Mouse (Mus musculus) kidney, adult 11 months (tissue): ENCODE measurements around the gene Ksr1.
"Not testable (repeated sequence)": the region's sequence is repeated elsewhere in the genome, so short reads cannot be mapped to it uniquely, and the experiment has no call there.

ENCODE experiments used
- DNase-seq: peaks from one replicate; pipeline ENCODE4 v3.0.0; 2022

The Ksr1 gene

DNA sequence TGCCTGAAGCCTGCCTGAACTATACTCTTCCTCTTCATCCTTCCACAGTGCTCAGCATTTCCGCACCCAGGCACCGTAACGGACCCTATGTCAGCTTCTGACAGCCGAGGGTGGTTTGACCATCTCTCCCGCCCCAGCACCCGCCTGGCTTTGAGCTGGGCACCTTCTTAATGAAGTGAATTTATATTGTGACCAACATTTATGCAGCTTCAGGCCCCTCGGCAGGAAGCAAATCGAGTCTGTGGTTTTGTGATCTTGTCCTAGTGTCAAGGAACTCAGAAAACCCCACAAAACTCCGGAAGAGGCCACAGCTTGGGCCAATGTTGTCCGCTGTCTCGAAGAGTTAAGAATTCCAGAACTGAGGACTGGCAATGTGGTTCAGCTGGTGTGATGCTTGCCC, 112.6 kb downstream of the Ksr1 start:
- DNase-seq = no peak

DNA sequence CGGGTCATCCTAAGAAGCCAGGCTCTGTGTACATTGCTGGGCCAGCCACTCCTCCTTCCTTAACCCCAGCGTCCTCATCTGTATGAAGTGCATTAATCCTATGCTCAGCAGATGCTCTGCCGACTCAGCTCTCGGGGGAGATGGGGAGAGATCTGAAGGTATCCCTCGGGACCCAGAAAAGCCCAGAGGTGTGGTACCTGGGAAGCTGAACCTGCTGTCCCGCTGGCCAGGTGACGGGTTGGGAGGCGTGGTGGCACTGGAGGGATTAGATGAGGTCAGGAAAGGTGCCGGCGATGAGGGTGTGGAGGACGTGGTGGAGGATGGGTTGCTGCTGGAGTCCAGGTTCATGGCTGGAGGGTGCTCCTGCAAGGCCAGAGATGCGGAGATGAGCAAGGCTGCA, 113.2 kb downstream of the Ksr1 start:
- no peak for DNase-seq

DNA sequence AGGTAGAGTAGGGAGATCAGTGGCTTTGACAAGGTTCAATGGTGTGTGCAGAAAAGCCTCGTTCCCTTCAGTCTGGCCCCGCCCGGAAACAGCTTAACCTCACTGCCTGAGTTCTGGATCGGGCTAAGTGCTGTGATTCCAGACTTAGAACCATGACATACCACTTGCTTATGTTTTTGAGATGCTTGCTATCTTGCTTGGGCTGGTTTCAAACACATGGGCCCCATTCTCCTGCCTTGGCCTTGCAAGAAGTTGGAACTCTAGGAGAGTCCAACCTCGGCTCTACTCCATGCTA, 114.8 kb downstream of the Ksr1 start:
- DNase-seq = no peak

DNA sequence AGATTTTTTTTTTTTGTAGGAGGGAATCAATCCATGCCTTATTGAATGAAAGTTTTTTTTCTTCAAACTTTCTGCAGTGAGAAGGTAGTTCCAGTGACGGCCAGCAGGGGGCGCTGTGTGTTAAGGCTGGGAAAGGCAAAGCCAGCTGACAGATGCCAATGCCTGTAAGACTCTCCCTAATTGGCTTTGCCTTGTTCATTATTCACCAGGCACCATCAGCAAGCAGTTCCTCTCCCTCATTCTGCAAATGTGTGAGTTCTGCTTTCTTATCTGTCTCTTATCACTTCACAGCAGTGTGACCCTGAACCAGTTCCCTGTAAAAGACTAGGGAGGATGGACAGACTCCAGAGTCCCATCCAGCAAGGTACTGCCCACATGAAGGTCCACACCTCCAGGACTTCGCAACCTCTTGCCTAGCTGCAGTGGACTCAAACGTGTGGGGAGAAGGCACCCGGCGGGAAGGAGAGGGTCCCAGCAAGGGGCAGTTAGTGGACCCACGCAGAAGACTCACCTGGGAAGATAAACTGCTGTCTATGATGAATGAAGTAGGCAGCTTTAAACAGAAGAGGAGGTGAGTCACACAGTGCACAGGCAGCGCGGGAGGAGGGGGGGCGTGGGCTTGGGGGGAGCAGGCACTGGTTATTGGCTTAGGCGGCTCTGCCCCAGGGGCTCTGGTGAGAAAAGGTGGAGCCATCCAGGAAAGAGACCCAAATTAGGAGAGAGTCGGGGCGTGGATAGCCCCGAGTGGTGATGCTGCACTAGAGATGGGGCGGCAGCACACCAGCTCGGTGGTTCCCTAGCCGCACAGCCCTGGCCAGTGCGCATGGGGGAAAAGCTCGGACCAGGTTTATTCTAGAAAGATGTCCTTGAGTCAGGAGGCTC, 115.4 kb downstream of the Ksr1 start:
- DNase-seq = peak; percentile 55

DNA sequence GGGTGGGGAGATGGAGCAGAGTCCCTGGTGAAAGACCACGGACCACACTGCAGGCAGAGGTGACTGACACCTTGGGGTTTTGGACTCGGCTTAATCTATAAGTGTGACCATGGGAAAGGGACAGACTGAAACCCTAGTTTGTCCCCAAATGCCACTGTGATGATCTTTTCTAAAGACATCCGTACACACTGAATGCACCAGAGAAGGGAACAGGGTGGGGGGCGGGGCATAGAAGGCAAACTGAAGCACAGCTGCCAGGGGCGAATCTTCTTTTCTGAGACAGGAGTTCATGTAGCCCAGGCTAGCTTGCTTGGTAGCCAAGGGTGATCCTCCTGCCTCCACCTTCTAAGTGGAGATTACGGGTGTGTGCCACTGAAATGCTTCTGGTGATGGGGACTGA, 122.5 kb downstream of the Ksr1 start:
- DNase-seq = no peak

DNA sequence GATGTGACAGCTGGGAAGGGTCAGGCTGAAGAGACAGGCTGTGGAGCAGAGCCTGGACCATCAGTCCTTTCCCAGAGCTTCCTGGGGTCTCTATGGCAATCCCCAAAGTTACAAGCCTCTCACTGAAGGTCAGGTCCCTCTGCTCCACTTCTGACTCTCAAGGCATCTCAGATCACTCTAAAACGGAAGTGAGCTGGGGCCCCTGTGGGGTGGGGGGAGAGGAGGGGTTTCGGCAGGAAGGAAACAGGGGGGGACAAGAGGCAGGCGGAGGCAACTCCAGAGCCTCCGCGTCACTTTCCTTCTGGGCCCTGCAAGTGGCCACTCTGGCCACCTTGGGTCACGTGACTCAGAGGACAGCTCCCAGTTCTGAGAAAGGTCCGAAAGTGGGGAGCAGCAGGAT, 122.9 kb downstream of the Ksr1 start:
- peak; percentile 28 for DNase-seq

DNA sequence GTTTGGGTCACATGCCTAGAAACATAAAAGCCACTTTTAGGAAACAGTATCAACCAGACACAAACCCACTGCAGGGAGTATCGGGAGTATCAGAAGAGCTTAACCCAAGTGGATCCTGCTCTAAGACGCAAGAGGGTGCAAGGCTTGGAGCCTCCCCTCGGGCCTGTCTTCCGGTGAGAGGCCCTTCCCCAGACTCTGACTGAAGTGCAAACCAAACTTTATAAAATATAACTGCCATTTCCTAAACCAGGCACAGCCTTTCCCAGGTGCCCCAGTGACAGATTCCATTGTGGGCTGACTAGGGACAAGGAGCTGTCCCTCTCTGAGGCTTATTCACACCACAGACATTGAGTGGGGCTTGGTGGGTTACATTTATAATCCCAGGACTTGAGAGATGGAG, 123.4 kb downstream of the Ksr1 start:
- no peak for DNase-seq

DNA sequence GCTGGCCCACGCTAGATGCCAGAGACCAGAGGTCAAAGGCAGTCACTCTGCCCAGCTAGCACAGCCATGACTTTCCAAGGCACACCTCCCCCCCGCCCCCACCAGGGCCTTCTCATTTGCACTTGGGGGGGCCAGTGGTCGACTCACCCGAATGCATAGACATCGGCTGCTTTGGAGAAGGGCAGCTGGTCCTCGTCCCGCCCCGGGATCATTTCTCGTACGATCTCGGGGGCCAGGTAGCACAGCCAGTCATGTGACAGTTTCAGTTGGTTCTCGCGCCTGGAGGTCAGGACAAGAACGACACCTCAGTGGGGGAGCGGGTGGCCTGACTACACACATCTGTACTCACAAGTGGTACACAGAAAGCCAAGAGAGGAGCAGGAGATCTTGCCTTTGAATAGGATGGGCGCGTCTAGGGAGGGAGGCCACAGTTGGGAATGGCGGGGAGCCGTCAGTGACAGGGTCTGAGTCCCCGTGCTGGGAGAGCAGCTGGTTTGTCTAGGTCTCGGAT, 125.6 kb downstream of the Ksr1 start:
- DNase-seq = no peak

DNA sequence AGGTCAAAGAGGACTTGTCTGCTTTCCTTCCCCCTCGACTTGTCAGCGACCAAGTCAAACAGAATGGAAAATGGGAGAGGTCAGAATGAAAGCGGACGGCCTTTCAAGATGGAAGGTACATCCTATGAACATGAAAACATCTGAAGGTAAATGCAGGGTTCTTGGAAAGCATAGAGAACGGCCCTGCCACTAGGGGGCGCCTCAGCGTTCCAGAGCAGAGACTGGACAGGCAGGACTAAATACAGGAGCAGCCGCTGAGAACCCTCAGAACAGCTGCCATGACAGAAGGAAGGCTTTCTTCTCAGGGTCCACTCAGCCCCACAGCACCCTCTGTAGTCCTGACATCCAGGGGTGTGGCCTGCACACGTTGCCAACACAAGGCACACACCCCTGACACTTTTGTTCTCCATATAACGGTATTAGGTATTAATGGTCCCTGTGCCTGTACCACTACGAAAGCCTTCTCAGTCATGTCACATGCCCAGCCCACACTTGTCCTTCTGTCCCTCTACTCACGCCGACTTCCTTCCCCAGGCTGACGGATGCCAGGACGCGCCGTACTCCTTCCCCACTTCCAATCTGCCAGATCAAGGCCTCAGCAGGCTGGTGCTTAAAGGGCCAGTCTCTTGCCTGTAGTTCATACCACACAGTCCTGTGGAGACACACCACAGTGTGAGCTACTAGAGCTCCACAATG, 126.2 kb downstream of the Ksr1 start:
- no peak for DNase-seq

DNA sequence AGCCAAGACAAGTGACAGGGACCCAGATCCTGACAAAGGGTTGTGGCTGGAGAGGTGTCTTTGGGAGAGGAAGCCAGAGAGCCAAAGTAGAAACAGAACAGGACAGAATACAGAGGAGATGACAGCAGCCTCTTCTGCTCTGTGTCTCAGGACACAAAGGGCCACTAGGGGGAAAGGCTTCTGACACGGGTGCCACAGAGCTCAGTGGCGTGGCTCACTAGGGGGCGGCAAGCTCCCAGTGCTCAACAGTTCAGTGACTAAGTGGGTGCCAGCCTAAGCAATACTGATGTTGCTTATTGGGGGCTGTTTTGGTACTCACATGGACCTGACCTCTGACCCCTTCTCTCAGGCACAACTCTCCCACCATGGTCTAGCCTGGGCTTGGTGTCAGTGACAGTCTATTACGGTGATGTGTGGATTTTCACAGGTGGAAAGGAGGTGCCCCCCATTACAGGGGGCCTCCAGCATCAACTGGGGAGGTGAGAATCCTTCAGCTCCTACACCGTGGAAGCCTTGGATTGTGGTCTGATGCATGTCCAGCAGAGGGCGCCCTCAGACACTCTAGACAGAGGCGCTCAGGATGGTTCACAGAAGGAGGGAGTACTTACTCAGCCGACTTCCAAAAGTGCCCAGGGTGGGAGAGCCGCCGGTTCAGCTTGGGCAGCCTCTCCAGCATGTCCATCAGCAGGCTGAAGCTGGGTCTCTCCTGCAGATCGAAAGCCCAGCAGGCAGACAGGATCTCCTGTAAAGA, 127.1 kb downstream of the Ksr1 start:
- peak; percentile 25 for DNase-seq

DNA sequence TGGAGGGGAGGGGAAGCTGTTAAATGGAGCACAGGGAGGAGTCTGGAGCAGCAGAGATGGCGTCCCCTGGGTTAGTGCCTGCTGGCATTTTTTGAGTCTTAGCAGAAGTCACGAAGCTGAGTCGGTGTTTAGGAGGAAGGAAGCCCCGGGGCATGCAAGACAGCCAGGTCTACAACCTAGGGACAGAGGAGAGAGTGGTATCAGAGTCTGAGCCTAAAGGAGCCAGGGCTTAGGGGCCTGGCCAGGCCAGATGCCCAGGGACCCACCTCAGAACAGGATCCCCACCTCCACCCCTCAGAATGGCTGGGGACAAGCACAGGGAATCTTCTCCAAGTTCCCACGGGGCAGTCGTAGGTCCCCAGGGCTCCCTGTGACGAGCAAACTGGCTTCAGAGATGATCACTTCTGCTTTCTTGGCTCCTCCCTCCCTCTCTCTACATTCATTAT, 129.0 kb downstream of the Ksr1 start:
- no peak for DNase-seq

DNA sequence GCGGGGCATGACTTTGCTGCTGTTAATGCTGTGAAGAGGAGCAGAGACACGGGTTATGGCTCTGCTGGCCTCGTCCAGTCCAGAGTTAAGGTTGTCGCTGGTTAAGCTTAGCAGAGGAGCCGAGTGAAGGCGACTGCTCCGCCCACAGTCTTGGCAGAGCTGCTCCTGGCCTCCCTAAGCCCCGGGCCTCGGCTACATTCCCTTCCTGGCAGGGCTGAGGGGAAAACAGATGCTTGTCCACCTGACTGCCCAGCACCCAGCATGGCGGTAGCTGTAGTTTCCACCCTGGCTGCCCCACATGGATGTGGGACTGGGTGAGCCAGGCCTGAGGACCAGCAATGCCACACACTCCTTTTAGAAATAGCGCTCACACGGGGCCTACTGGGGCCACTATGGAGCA, 130.0 kb downstream of the Ksr1 start:
- no peak for DNase-seq

DNA sequence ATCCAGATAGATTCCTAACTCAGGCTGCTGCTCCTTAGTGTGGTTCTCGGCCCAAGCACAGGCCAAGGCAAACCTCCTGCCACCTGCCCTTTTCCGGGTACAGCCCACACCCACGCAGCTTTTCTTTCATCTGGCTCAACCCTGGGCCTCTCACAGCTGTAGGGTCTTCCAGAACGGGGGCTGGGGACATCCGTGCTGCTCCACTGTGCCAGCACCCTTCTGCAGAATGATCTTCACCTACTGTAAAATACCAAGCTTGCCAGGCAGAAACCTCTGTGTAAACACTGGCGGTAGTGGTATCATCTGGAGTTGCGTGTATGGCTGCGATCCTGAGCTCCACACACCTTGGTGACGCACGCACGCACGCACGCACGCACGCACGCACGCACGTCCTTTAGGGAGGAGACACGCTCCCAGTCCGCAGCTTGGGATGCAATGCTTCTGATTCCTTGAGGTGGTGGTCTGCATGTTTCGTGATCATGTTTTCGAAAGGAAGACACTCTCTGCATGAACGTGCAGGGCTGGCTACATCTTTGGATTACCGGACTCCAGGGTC, 130.5 kb downstream of the Ksr1 start:
- no peak for DNase-seq

DNA sequence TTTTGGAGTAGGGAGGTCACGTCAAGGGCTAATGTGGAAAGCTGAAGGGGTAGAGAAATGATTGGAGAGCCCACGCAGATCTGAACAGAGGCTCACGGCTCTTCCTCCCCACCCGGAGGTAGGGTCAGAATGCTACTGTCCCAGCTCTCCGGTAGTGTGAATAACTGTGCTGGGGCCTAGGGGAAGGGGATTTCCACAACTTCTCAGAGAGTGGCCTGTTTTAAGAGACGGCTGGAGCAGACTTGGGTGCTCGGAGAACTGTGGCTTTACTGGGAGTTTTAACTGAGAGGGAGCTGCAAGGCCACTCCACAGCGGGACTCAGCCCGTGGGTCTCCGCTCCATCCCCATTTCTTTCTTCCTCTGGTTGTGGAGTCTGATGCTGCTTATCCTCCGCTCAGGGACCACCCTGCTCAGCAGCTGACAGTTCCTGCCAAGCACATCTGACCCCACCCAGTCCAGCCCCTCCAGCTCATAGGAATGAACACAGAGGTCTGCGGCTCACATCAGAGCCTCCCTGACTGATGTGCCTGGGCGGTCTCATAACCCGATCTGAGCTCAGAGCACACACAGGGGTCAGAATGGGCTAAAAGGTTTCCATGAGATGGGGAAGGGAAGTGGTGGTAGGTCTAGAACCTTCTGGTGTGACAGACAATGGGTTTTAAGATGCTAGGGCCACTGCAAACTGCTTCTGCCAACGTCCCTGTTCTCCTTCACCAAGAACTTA, 131.4 kb downstream of the Ksr1 start:
- no peak for DNase-seq

DNA sequence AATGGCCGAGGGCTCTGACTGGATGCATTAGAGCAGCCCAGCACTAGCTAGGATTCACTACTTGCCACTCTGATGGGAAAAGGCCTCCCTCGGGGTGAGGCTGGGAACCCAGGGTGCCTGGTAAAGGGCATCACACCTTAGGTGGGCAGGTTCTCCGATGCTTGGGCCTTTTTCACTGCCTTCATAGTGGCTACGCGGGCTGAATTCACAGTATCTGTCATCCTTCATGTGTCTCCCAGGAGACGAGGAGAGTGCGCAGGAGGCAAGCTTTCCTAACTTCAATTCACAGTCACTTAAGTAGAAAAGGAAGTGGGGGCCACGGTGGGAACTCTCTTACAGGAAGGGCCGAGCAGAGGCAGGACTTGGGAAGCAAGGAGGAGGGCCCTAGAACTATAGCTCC, 132.4 kb downstream of the Ksr1 start:
- DNase-seq = no peak

DNA sequence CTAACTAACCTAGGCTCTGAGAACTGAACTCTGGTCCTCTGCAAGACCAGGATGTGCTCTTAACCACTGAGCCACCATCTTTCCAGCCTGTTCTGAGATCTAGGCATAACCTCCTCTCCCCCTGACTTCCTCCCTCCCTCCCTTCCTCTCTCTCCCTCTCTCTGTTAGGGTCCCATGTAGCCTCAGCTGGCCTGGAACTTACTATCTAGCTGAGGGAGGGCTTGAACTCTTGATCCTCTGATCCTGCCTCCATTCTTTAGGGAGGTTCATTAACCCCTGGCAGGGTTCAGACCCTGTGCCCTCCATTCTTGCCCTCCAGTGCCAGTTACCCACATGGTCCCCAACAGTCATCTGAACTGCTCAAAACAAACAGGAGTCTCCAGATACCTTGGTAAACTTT, 133.2 kb downstream of the Ksr1 start:
- no peak for DNase-seq

DNA sequence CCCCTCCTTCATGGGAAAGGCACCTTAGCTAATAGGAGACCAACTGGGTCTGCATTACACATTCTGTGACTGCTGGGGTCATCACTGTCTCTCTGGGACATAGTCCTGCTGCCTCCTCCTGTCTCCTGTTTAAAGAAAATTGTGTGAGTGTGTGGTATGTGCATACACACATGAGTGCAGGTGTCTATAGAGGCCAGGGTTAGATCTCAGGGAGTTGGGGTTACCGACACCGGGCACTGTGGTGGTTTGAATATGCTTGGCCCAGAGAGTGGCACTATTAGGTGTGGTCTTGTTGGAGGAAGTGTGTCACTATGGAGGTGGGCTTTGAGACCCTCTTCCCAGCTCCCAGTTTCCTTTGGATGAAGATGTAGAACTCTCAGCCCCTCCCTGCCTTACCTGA, 133.7 kb downstream of the Ksr1 start:
- DNase-seq = no peak

DNA sequence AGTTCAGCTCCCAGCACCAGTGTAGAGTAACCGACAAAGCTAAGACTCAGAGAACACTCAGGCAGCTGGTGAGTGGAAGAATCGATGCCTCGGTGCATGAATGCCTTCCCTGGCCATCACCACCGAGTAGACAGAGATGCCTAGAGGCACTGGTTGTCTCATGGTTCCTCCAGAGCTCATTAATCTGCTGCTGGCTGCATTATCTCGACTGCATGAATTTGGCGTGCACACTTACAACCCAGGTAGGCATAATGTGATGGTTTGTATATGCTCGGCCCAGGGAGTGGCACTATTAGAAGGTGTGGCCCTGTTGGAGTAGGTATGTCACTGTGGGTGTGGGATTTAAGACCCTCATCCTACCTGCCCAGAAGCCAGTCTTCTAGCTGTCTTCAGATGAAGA, 137.3 kb downstream of the Ksr1 start:
- no peak for DNase-seq

DNA sequence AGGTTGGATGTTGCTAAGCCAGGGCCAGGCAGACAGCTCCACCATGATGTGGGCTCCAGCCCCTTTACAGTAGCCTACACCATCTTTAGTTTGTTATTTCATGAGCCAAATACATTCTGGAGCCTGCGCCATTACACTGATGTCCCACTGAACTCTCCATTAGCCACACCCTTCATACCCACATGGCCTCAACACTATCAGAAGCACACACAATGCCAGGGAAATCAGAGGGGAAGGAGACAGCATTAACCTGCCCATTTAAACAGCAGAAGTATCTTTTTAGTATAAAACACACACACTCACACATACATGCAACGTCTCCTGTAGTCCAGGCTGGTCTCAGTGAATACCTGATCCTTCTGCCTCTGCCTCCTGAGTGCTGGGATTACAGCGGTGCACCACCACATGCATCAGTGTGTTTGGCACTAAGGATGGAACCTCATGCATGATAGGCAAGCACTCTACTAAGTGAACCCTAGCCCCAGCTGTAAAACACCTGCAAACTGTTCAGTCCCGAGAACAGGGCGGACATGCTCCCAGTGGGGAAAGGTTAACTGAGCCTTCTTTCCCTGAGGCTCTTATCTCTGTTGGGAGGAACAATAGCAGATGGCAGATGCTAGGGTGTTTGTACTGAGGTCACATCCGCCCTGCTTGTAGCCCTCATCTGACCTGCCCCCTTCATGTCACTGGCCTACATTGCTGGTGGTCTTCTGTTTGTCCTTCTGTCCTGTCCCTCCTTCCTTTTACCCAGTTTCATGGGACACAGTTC, 138.0 kb downstream of the Ksr1 start:
- DNase-seq = no peak

DNA sequence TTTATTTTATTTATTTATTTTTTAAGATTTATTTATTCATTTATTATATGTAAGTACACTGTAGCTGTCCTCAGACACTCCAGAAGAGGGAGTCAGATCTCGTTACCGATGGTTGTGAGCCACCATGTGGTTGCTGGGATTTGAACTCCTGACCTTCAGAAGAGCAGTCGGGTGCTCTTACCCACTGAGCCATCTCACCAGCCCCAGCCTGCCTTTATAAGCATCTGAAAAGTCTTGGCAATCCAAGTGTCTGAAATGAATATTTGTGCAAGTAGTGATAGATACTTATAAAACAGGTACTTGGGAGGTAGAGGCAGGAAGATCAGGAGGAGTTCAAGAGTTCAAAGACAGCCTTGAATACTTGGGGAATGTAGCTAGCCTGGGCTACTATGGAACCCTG, 138.9 kb downstream of the Ksr1 start:
- not testable (repeated sequence) for DNase-seq

DNA sequence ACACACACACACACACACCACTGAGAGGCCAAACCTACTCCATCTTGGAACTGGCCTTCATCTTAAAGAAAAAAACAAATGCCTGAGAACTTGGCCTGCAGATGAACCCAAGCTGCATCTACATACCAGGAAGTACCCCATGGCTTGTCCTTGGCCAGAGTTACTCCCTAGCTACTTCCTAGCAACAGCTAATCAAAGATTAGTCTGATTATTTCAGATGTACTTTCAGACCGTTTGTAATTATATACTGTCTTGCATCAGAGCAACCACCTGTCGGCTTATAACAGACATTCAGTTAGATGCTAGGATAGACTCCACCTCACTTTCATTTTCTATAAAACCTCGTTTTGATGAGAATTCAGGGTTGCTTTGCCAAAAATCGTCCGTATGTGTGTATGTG, 139.8 kb downstream of the Ksr1 start:
- no peak for DNase-seq
